Mouse (Mus musculus) heart, embryonic 15.5 days (tissue): ENCODE data around the gene Aldh1l1. TPM values are rescaled to one million over a fixed set of nuclear protein-coding genes. Genes with fewer than 3 reads are reported as not detected.
A peak's percentile ranks its signal among the peaks of the same experiment; 100 is the strongest.

Source experiments
- ATAC-seq: fragments of 200-750 bp; cut with Nextera tagmentation; replicated peaks from 2 replicates; pipeline ENCODE4 v1.8.0; 2017; ENCODE audit warnings: low read depth, moderate TSS enrichment; ENCODE audit not compliant: insufficient number of reproducible peaks, insufficient read depth, low FRiP score
- H3K27ac ChIP-seq: fragments of 300-500 bp; sonication (generic); 2 replicates; pipeline ENCODE4 v1.5.1; 2015; ENCODE audit warnings: mild to moderate bottlenecking, inconsistent platforms
- H3K27me3 ChIP-seq: fragments of 300-500 bp; sonication (generic); 2 replicates; pipeline ENCODE4 v1.6.1; 2015; ENCODE audit warnings: inconsistent platforms
- H3K36me3 ChIP-seq: fragments of 300-500 bp; sonication (generic); 2 replicates; pipeline ENCODE4 v1.6.1; 2015; ENCODE audit warnings: mild to moderate bottlenecking, inconsistent platforms
- H3K4me1 ChIP-seq: fragments of 300-500 bp; sonication (generic); replicated peaks from 2 replicates; pipeline ENCODE4 v1.6.1; 2015; ENCODE audit warnings: inconsistent platforms
- H3K4me2 ChIP-seq: fragments of 300-500 bp; sonication (generic); 2 replicates; pipeline ENCODE4 v1.6.1; 2015; ENCODE audit warnings: inconsistent platforms, mild to moderate bottlenecking, moderate library complexity
- H3K4me3 ChIP-seq: fragments of 300-500 bp; sonication (generic); 2 replicates; pipeline ENCODE4 v1.5.1; 2015; ENCODE audit warnings: mild to moderate bottlenecking, inconsistent platforms
- H3K9ac ChIP-seq: fragments of 300-500 bp; sonication (generic); 2 replicates; pipeline ENCODE4 v1.6.1; 2015; ENCODE audit warnings: mild to moderate bottlenecking, inconsistent platforms
- H3K9me3 ChIP-seq: fragments of 300-500 bp; sonication (generic); replicated peaks from 2 replicates; pipeline ENCODE4 v1.6.1; 2016; ENCODE audit warnings: inconsistent platforms
- WGBS: fragments of 180-500 bp; shearing (Covaris S2); methylation state at CpG from one replicate; pipeline ENCODE4 v1.1.7; 2015; ENCODE audit warnings: mixed read lengths; 5-methylcytosine and 5-hydroxymethylcytosine counted together
- polyA plus RNA-seq: library from polyadenylated mRNA; unstranded; fragments of >200 nt; fragmentation: Nextera tagmentation; extraction: Ambion mirVana; gene quantifications from 2 replicates; pipeline ENCODE4 v1.2.1, GENCODE M21; 2015

Gene Aldh1l1
- polyA plus RNA-seq, 1 experiment from 2014 or later = 1.8 TPM

DNA sequence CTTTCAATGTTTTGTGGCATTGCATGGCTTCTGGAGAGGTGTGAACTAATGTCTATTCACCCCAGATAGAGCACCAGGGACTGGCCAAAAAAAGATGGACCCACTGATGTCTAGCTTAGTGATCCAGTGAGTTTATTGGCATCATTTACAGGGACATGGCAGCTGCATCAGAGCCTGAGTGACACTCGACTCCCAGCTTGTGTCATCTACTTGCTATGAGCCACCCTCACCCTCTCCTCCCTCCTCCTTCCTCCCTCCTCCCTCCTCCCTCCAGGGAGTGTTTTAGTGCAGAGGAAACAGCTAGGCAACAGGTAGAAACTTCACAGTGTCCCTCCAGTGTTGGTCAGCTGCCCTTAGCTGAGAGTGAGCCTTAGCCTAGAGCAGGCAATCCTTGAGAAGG, 108.7 kb downstream of the Aldh1l1 start:
- no peak for ATAC-seq
- Histone ChIP-seq H3K4me1 (no peaks in the 10 kb centered on the region), H3K9ac (no peak overlapping the region), H3K27me3 (no peaks in the 10 kb centered on the region), H3K9me3 (no peaks in the 10 kb centered on the region), H3K4me3 (no peak overlapping the region), H3K4me2 (no peak overlapping the region), H3K36me3 (no peaks in the 10 kb centered on the region), H3K27ac (no peak overlapping the region)
- 78% methylated on average over 1 of the region's 1 CpGs for WGBS

GRCm38 (mm10) chr6:90597060-90597459, 110.8 kb downstream of the Aldh1l1 start:
- WGBS = 90% methylated on average over 4 of the region's 4 CpGs
- no peaks in the 10 kb centered on the region for H3K27me3 ChIP-seq
- H3K4me3 ChIP-seq = no peak overlapping the region
- H3K27ac ChIP-seq = no peak overlapping the region
- no peak overlapping the region for H3K9ac ChIP-seq
- no peak for ATAC-seq
- peaks cover 17% of the 10 kb centered on the region for H3K4me1 ChIP-seq
- no peaks in the 10 kb centered on the region for H3K9me3 ChIP-seq
- no peaks in the 10 kb centered on the region for H3K36me3 ChIP-seq
- no peak overlapping the region for H3K4me2 ChIP-seq

GRCm38 (mm10) chr6:90597592-90597991, 111.4 kb downstream of the Aldh1l1 start:
- Histone ChIP-seq H3K4me1 (peaks cover 18% of the 10 kb centered on the region), H3K4me2 (no peak overlapping the region), H3K4me3 (no peak overlapping the region), H3K27me3 (no peaks in the 10 kb centered on the region), H3K9ac (no peak overlapping the region), H3K9me3 (no peaks in the 10 kb centered on the region), H3K27ac (no peak overlapping the region), H3K36me3 (no peaks in the 10 kb centered on the region)
- 60% methylated on average over 2 of the region's 2 CpGs for WGBS
- ATAC-seq = no peak

- 77% methylated on average over 6 of the region's 6 CpGs for whole genome bisulfite sequencing
- H3K4me2 ChIP-seq = no peak overlapping the region
- H3K9ac ChIP-seq = no peak overlapping the region
- no peaks in the 10 kb centered on the region for H3K9me3 ChIP-seq
- ATAC-seq = no peak
- H3K36me3 ChIP-seq = no peaks in the 10 kb centered on the region
- H3K4me1 ChIP-seq = peaks cover 18% of the 10 kb centered on the region
- no peak overlapping the region for H3K4me3 ChIP-seq
- H3K27me3 ChIP-seq = no peaks in the 10 kb centered on the region
- no peak overlapping the region for H3K27ac ChIP-seq
Measured at GRCm38 (mm10) chr6:90598197-90598596, 112.0 kb downstream of the Aldh1l1 start.

DNA sequence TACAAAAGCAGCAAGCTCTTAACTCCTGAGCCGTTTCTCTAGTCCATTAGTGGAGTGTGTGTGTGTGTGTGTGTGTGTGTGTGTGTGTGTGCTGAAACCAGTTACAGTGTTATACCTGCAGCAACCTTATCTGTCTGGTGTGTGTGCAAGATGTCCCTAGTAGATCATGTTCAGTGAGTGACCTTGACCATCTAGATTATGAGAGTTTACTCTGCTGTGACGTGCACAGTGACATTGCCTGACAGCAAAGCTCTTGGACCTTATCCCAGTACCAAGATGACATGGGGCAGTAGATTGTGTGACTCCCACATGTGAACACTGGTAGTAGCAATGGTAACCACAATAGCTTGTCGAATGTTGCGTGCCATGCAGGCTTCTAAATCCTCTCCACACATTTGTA, 114.1 kb downstream of the Aldh1l1 start:
- Histone ChIP-seq H3K27ac (no peak overlapping the region), H3K9ac (no peak overlapping the region), H3K27me3 (no peaks in the 10 kb centered on the region), H3K4me1 (peaks cover 26% of the 10 kb centered on the region), H3K9me3 (no peaks in the 10 kb centered on the region), H3K4me2 (no peak overlapping the region), H3K4me3 (no peak overlapping the region), H3K36me3 (no peaks in the 10 kb centered on the region)
- no peak for ATAC-seq
- 61% methylated on average over 4 of the region's 4 CpGs for WGBS

DNA sequence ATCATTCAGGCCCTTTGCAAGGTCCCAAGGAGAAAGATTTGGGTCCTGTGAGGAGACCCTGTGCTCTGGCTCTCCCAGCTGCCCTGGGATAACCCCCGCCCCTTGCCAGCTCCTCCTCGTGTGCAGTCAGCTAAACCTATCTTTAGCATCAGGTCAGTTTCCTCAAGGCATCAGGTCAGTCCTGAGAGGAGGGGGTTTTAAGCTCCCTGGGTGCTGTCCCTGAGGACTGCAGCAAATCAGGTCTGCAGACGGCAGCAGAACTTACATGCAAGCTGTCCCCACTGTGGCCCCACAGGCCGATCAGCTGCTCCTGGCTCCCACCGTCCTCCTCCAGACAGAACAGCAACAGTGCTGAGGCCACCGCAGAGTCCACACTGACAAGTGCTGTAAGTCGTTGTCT, 115.5 kb downstream of the Aldh1l1 start:
- Histone ChIP-seq H3K9me3 (no peaks in the 10 kb centered on the region), H3K9ac (no peak overlapping the region), H3K4me3 (no peak overlapping the region), H3K4me1 (peaks cover 35% of the 10 kb centered on the region), H3K27me3 (no peaks in the 10 kb centered on the region), H3K4me2 (no peak overlapping the region), H3K36me3 (no peaks in the 10 kb centered on the region), H3K27ac (no peak overlapping the region)
- WGBS = 38% methylated on average over 7 of the region's 7 CpGs
- ATAC-seq = no peak

GRCm38 (mm10) chr6:90602304-90602703, 116.1 kb downstream of the Aldh1l1 start:
- H3K9me3 ChIP-seq = no peaks in the 10 kb centered on the region
- no peak overlapping the region for H3K4me2 ChIP-seq
- no peak overlapping the region for H3K27ac ChIP-seq
- no peaks in the 10 kb centered on the region for H3K27me3 ChIP-seq
- no peak overlapping the region for H3K9ac ChIP-seq
- ATAC-seq = no peak
- H3K4me1 ChIP-seq = peaks cover 39% of the 10 kb centered on the region
- H3K36me3 ChIP-seq = no peaks in the 10 kb centered on the region
- WGBS = 90% methylated on average over 3 of the region's 3 CpGs
- no peak overlapping the region for H3K4me3 ChIP-seq

DNA sequence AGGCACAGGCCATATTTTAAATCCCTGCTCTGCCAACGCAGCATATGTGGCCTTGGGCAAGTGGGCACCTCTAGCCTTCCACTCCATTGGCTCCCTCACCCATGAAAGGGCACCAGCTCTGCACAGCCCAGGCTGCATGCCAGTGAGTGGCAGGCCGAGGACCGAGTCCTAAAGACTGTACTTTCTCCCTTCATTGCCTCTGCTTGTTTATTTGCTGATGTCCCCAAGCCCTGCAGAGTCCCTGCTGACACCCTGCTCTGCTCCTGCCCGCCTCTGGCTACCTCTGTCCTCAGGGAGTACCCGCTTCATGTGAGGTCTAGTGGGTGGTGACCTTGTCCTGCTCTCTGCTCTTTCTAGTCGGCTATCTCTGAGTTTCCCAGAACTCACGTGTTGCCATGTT, 116.9 kb downstream of the Aldh1l1 start:
- H3K9ac ChIP-seq = no peak overlapping the region
- H3K4me3 ChIP-seq = no peak overlapping the region
- no peaks in the 10 kb centered on the region for H3K27me3 ChIP-seq
- H3K4me1 ChIP-seq = peaks cover 40% of the 10 kb centered on the region
- no peak overlapping the region for H3K27ac ChIP-seq
- H3K9me3 ChIP-seq = no peaks in the 10 kb centered on the region
- no peak overlapping the region for H3K4me2 ChIP-seq
- no peaks in the 10 kb centered on the region for H3K36me3 ChIP-seq
- ATAC-seq = no peak
- WGBS = 66% methylated on average over 7 of the region's 7 CpGs

GRCm38 (mm10) chr6:90604130-90604529, 117.9 kb downstream of the Aldh1l1 start:
- WGBS = 58% methylated on average over 3 of the region's 3 CpGs
- 0 out of 2 replicates have a peak, but pooled peaks have one; percentile 4 for ATAC-seq
- peaks cover 45% of the 10 kb centered on the region for H3K4me1 ChIP-seq
- H3K9me3 ChIP-seq = no peaks in the 10 kb centered on the region
- H3K27ac ChIP-seq = no peak overlapping the region
- no peaks in the 10 kb centered on the region for H3K36me3 ChIP-seq
- H3K4me3 ChIP-seq = peak overlapping the region; percentile 64
- H3K4me2 ChIP-seq = peak overlapping the region; percentile 91
- H3K27me3 ChIP-seq = no peaks in the 10 kb centered on the region
- H3K9ac ChIP-seq = no peak overlapping the region

DNA sequence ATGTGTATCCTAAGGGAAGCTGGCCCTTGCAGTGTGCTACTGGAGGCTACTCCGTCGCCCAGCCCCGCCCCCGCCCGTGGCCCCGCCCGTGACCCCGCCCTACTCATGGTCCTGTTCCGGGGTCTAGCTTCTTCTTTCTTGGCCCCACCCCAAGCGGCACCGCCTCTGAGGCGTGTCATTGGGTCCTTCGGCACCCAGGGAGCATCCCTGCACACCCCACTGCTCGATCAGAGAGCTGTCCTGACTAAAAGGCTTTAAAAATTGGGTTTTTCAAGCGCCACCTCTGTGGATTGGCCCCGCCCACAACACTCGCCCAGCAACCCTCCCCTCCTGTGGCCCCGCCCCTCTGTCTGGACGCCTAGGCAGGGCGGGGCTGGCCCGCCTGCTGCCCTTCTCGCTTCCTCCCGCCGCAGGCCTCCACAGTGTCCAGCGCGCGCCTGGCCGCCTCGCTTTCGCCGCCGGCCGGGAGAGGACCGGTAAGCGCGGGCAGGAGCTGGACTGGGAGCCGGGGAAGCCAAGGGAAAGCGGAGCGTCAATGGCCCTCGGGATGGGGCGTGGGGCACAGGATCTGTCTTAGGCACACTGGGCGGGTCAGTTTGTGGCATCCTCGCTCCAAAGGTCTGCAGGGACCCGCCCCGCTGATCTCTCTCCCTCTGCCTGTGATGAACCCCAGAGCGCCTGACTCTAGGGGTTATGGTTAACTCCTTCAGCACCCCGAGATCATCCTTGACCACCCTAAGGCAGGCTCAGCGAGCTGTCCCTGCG, 118.5 kb downstream of the Aldh1l1 start, which contains the start of gene Slc41a3:
Gene Slc41a3 (plus strand): TSS at position 193 of the 765 bp plus-strand sequence.
- Histone ChIP-seq H3K27ac (peak within 1 kb of the TSS; percentile 69), H3K36me3 (no peaks in the 10 kb centered on the region), H3K27me3 (no peaks in the 10 kb centered on the region), H3K4me1 (peaks cover 49% of the 10 kb centered on the region), H3K4me2 (peak within 1 kb of the TSS; percentile 91), H3K4me3 (peak within 1 kb of the TSS; percentile 64), H3K9ac (peak within 1 kb of the TSS; percentile 71), H3K9me3 (no peaks in the 10 kb centered on the region)
- peak; percentile 94 for ATAC-seq
- WGBS = under 1% methylated on average over 49 of the region's 49 CpGs

- Histone ChIP-seq H3K9me3 (no peaks in the 10 kb centered on the region), H3K4me2 (peak overlapping the region; percentile 91), H3K4me1 (peaks cover 55% of the 10 kb centered on the region), H3K4me3 (peak overlapping the region; percentile 64), H3K27me3 (no peaks in the 10 kb centered on the region), H3K27ac (peak overlapping the region; percentile 69), H3K36me3 (no peaks in the 10 kb centered on the region), H3K9ac (peak overlapping the region; percentile 71)
- WGBS = 10% methylated on average over 5 of the region's 5 CpGs
- no peak for ATAC-seq
Measured at GRCm38 (mm10) chr6:90605298-90605665, 119.1 kb downstream of the Aldh1l1 start.

- Histone ChIP-seq H3K4me2 (no peak overlapping the region), H3K27me3 (no peaks in the 10 kb centered on the region), H3K4me3 (no peak overlapping the region), H3K27ac (no peak overlapping the region), H3K36me3 (no peaks in the 10 kb centered on the region), H3K9me3 (no peaks in the 10 kb centered on the region), H3K9ac (no peak overlapping the region), H3K4me1 (peaks cover 45% of the 10 kb centered on the region)
- ATAC-seq = no peak
- 25% methylated on average over 7 of the region's 7 CpGs for WGBS
Measured at GRCm38 (mm10) chr6:90606538-90606937, 120.3 kb downstream of the Aldh1l1 start.
